Mouse (Mus musculus) kidney, adult 2 months (tissue): ENCODE data around the gene Pidd1.
"Not testable (repeated sequence)": the region's sequence is repeated elsewhere in the genome, so short reads cannot be mapped to it uniquely, and the experiment has no call there.

Experiments
- CTCF ChIP-seq: fragments of 200-500 bp; conservative IDR thresholded peaks from 2 replicates; pipeline ENCODE4 v1.5.1; 2011; ENCODE audit warnings: low read depth, mild to moderate bottlenecking, control low read depth, low read length, moderate library complexity, mixed read lengths; ENCODE audit not compliant: insufficient read depth, insufficient read length
- POLR2A ChIP-seq: fragments of 200-500 bp; IDR thresholded peaks from one replicate; pipeline ENCODE4 v1.6.1; 2011; ENCODE audit warnings: low read depth, low read length, control low read depth

GRCm38 (mm10) chr7:141407670-141408069 is 36.2 kb downstream of the Pidd1 start:
- not testable (repeated sequence) for TF ChIP-seq CTCF, POLR2A
